Mouse (Mus musculus): ENCODE results near the gene Klf7.

Klf7 gene

GRCm38 (mm10) chr1:64101331-64101730 is 20.8 kb downstream of the Klf7 start:
- no peak for DNase-seq

GRCm38 (mm10) chr1:64098800-64099199 is 23.3 kb downstream of the Klf7 start:
- no peak for DNase-seq

- DNase-seq = peak; percentile 39
These were observed 24.3 kb downstream of the Klf7 start for GRCm38 (mm10) chr1:64097640-64098287.

DNA sequence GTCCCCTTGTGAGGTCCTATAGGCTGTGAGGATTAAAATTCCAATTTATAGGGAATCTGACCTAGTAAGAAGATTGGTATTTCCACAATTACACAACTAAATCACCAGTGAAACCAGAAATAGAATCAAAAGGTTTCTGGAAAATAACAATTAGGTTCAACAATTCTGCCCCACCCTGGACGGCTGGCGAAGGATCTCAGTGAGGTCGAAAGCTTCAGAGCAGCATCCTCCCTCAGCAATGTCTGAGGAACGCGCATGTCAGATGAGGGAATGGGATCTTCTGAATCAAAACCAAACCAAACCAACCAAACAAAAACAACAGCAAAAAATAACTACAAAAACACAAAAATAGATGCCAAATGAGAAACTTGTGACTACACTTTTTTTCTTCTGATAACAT is 29.1 kb downstream of the Klf7 start:
- DNase-seq = no peak

DNA sequence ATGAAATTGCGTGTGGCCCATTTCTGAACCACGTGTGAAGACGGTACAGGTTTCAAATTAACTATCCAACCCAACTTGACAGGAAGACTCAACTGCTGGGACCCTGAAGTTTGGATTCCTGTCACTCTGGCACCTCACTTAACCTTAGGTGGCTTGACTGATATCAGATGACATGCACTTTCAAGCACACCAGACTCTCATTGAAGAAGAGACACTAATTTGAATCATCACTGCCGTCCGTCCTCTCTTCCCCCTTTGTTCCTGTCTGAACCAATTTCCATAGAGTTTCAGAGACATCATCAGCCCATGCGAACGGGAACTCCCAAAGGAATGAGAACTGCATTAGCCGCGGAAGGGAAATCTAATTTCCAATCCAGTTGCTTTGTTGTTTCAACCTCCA is 30.5 kb downstream of the Klf7 start:
- DNase-seq = no peak

GRCm38 (mm10) chr1:64090566-64090965 is 31.5 kb downstream of the Klf7 start:
- DNase-seq = no peak

DNA sequence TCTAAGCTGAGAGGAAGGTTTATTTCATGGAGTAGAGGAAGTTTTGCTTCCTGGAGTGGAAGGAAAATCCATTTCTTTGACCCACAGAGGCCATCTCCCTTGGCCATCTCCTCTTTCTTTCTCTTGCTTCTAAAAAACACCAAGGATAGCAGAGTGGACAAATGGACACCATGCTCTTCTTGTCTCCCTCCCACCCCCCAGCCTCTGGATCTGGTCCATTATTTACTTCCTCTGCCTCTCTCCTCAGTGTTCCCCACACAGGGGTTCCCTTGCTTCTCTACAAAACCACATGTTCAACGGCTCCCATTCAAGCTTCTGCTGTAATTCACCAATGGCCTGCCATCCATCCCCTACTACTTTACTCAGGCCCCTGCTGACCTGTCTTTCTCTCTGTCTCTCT is 32.4 kb downstream of the Klf7 start:
- DNase-seq = no peak

- no peak for DNase-seq
These were observed 33.3 kb downstream of the Klf7 start for GRCm38 (mm10) chr1:64088604-64089320.

- peak; percentile 68 for DNase-seq
These were observed 34.2 kb downstream of the Klf7 start for GRCm38 (mm10) chr1:64087657-64088603.

DNA sequence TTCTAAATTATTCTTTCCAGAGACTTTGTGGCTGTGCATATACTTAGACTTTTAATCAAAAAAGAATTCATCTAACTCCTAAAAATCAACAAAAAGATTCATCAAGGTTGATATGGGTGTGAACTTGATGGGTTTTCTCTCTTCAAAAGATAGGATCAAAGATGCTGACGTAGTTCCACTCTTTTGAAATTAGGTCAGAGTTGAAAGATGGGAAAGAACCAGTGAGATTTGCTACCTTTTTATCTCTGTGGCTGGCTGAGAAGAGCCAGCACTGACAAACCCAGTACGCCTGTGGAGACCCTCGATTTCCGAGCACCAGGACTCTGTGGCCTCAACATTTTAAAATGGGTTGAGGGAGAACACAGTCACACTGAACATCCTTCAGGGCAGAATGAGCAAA is 36.2 kb downstream of the Klf7 start:
- no peak for DNase-seq

DNA sequence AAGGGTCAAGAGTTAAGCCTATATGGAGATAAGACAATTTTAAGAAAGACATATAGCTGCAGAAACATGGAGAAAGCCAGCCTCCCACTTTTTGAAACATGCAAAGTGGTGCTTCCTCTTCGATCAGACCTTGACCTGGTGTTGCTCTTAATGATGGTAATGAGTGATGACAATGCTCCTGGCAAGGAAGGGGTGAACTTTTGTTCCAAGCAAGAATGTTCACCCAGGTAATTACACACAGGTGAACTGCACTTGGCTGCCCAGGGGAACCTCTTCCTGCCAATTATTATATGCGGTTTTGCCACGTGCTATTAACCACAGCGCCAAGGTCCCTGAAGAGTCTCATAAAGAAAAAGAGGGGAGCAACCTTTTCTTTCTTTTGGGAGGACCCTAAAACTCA is 36.7 kb downstream of the Klf7 start:
- no peak for DNase-seq

- no peak for DNase-seq
These were observed 37.4 kb downstream of the Klf7 start for GRCm38 (mm10) chr1:64084706-64085105.

- DNase-seq = no peak
These were observed 40.3 kb downstream of the Klf7 start for GRCm38 (mm10) chr1:64081791-64082190.

- DNase-seq = no peak
These were observed 40.9 kb downstream of the Klf7 start for GRCm38 (mm10) chr1:64081217-64081616.

DNA sequence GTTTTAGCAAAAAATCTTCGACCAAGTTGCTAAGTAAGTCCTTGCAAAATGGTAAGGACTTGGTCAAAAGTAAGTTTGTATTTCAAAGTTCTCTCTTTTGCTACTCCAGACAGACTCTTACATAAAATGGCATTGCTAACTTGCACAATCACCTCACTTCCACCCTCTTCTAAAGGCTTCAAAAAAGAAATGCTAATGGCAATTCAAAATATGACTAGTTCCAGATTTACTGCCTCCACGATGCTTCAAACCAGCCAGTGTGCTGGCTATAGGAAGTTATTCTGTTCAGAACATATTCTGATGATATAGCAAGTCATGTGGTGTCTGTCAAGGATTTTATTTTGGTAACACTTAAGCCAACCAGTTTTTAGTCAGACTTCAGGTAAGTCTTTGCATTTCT is 41.8 kb downstream of the Klf7 start:
- DNase-seq = no peak

- DNase-seq = no peak
These were observed 43.3 kb downstream of the Klf7 start for GRCm38 (mm10) chr1:64078747-64079211.

GRCm38 (mm10) chr1:64078011-64078746 is 43.9 kb downstream of the Klf7 start:
- DNase-seq = peak; percentile 47

DNA sequence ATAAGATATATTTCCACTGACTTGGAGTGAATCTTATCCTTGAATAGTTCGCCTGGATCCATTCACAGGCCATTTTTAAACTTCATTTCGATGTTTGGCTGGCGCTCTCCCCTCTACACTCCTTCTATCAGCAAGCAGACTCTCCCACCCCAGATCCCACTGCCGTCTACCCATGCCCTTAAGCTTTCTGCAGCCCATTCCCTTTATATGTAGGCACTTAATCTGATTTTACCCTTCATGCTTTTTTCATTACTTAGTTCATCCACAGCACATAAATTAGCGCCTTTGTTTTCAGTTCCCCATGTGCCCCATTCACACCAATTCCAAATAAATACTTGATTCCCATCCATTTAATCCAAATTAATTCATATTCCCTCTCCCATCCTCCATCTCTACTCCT is 48.0 kb downstream of the Klf7 start:
- no peak for DNase-seq

DNA sequence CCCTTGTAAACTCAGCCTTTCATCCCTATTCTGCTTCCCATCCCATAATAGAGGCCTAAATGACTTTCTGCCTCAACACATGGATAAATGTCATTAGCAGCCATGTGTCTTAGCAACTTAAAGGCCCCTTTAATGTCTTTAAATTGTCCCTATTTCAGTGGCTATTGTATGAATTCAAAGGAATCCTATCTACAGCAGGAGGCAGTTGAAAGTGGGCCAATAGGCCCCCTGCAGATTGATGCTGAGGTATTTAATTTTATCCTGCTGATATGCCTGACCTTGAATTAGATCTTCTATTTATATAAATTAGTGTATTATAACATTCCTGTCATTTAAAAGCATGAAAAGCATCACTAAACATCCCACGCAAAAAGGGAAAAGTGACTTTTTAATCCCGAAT is 51.1 kb downstream of the Klf7 start:
- no peak for DNase-seq

- no peak for DNase-seq
These were observed 55.5 kb downstream of the Klf7 start for GRCm38 (mm10) chr1:64066320-64067254.

DNA sequence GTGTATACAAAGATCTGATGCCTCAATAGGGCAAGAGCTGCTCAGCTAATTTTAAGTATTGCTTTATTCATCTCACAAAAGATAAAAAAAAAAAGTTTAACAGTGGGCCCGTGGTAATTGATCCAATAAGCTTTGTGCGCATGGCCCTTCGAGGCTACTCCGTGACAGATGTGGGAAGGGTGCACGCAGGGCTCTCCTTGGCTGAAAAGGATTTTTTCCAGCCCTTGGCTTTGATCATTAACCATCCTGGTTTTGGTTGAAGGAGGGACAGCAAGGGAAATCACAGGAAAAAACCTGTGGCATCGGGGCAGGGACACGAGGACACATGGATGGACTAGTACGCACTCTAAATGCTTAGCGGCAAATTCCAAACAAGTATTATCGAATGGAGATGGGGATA is 60.6 kb downstream of the Klf7 start:
- DNase-seq = no peak
